Mouse (Mus musculus) midbrain, embryonic 10.5 days (tissue): Measurements from ENCODE around the gene Polr3c. TPM values are rescaled to one million over a fixed set of nuclear protein-coding genes. Genes with fewer than 3 reads are reported as not detected.
"Not testable (repeated sequence)": the region's sequence is repeated elsewhere in the genome, so short reads cannot be mapped to it uniquely, and the experiment has no call there.

Experiments used
- DNase-seq: peaks from one replicate; pipeline ENCODE4 v3.0.0-alpha.2; 2017; ENCODE audit warnings: low spot score
- H3K27ac ChIP-seq: fragments of 300-500 bp; sonication (generic); replicated peaks from 2 replicates; pipeline ENCODE4 v1.5.1; 2016; ENCODE audit warnings: mild to moderate bottlenecking
- H3K27me3 ChIP-seq: fragments of 300-500 bp; sonication (generic); 2 replicates; pipeline ENCODE4 v1.6.1; 2016; ENCODE audit warnings: low read depth, mild to moderate bottlenecking; ENCODE audit not compliant: poor library complexity, severe bottlenecking
- H3K36me3 ChIP-seq: fragments of 300-500 bp; sonication (generic); 2 replicates; pipeline ENCODE4 v1.6.1; 2016; ENCODE audit warnings: mild to moderate bottlenecking, moderate library complexity
- H3K4me1 ChIP-seq: fragments of 300-500 bp; sonication (generic); 2 replicates; pipeline ENCODE4 v1.6.1; 2016
- H3K4me3 ChIP-seq: fragments of 300-500 bp; sonication (generic); 2 replicates; pipeline ENCODE4 v1.5.1; 2016; ENCODE audit warnings: mild to moderate bottlenecking, moderate library complexity
- H3K9me3 ChIP-seq: fragments of 300-500 bp; sonication (generic); replicated peaks from 2 replicates; pipeline ENCODE4 v1.6.1; 2016; ENCODE audit warnings: mild to moderate bottlenecking
- WGBS: fragments of 180-500 bp; shearing (Covaris S2); methylation state at CpG from one replicate; pipeline ENCODE4 v1.1.7; 2016; 5-methylcytosine and 5-hydroxymethylcytosine counted together
- polyA plus RNA-seq: library from polyadenylated mRNA; unstranded; fragments of >200 nt; fragmentation: Nextera tagmentation; extraction: Ambion mirVana; gene quantifications from 2 replicates; pipeline ENCODE4 v1.2.1, GENCODE M21; 2016

The Polr3c gene
- polyA plus RNA-seq, 1 experiment from 2014 or later, result 47.0 TPM

DNA sequence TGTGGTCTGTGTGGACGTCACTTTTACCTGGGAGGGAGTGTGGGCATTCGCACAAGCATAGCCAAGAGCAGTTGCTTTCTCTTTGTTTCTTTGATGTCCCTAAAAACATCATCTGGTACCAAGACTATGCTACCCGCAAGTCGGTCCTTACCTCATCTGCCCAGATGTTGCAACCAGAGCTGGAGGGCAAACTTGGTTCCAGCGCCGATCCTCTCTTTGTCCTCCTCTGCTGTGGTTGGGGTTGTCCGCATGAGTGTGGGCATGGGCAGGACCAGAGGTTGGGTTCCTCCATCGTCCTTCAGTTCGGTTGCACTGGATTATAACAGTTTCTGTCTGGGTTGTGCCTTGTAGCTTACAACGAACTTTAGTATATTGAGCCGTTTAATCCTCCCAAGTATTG is 21.2 kb downstream of the Polr3c start:
- H3K27me3 ChIP-seq, result peaks cover 19% of the 10 kb centered on the region
- no peaks in the 10 kb centered on the region for H3K9me3 ChIP-seq
- H3K4me3 ChIP-seq, result no peak overlapping the region
- no peak overlapping the region for H3K27ac ChIP-seq
- peaks cover 65% of the 10 kb centered on the region for H3K36me3 ChIP-seq
- peaks cover 12% of the 10 kb centered on the region for H3K4me1 ChIP-seq
- 95% methylated on average over 11 of the region's 11 CpGs for WGBS
- no peak for DNase-seq

DNA sequence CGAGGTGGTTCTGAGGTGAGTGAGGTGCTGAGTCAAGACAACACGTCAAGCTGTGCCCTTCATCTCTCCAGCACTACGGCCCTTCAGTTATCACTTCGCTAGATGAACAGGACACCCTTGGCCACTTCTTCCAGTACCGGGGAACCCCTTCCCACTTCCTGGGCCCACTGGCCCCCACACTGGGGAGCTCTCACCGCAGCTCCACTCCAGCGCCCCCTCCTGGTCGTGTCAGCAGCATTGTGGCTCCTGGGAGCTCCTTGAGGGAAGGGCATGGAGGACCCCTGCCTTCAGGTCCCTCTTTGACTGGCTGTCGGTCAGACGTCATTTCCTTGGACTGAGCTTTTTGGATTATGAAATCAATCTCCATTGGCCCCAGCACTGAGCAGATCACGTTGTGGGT is 22.6 kb downstream of the Polr3c start:
- H3K36me3 ChIP-seq, result peaks cover 65% of the 10 kb centered on the region
- H3K27me3 ChIP-seq, result peaks cover 19% of the 10 kb centered on the region
- H3K4me3 ChIP-seq, result no peak overlapping the region
- H3K27ac ChIP-seq, result no peak overlapping the region
- 66% methylated on average over 11 of the region's 11 CpGs for WGBS
- no peak for DNase-seq
- H3K4me1 ChIP-seq, result peaks cover 12% of the 10 kb centered on the region
- H3K9me3 ChIP-seq, result no peaks in the 10 kb centered on the region

DNA sequence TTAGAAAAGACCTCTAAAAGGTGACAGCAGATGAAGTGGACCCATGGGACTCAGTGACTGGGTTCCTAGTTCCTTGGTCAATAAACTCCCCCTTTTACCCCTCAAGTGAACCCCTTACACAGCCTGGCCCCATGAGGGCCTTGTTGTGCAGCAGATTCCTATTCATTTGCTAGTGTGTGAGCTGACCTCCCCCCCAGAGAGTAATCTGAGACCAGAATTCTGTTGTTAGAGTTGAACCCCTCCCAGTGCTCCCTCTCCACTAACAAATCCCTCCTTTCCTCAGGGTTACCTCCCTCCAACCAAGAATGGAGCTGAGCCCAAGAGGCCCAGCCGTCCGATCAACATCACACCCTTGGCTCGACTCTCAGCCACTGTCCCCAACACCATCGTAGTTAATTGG is 26.4 kb downstream of the Polr3c start:
- Histone ChIP-seq H3K9me3 (no peaks in the 10 kb centered on the region), H3K27me3 (no peaks in the 10 kb centered on the region), H3K4me3 (no peak overlapping the region), H3K27ac (no peak overlapping the region), H3K4me1 (peaks cover 27% of the 10 kb centered on the region), H3K36me3 (peaks cover 65% of the 10 kb centered on the region)
- DNase-seq, result no peak
- WGBS, result 88% methylated on average over 4 of the region's 4 CpGs

DNA sequence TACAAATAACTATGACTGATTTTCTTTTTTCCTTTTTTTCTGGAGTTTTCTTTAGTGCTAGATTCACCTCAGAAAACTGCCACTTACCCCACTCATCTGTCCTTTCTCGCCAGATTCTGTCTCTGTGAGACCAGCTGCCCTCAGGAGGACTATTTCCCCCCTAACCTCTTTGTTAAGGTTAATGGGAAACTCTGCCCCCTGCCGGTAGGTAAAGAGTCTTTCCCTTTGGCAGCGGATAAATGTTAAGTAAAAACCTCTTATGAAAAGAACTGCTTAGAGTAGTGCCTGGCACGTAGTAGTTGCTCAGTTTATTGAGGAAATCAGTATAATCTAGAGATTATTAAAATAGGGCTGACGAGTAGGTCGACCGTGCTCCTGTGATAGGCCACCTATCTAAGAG is 27.1 kb downstream of the Polr3c start:
- no peaks in the 10 kb centered on the region for H3K27me3 ChIP-seq
- 57% methylated on average over 7 of the region's 7 CpGs for WGBS
- H3K4me3 ChIP-seq, result no peak overlapping the region
- H3K9me3 ChIP-seq, result no peaks in the 10 kb centered on the region
- H3K27ac ChIP-seq, result no peak overlapping the region
- peaks cover 61% of the 10 kb centered on the region for H3K36me3 ChIP-seq
- H3K4me1 ChIP-seq, result peaks cover 33% of the 10 kb centered on the region
- no peak for DNase-seq

DNA sequence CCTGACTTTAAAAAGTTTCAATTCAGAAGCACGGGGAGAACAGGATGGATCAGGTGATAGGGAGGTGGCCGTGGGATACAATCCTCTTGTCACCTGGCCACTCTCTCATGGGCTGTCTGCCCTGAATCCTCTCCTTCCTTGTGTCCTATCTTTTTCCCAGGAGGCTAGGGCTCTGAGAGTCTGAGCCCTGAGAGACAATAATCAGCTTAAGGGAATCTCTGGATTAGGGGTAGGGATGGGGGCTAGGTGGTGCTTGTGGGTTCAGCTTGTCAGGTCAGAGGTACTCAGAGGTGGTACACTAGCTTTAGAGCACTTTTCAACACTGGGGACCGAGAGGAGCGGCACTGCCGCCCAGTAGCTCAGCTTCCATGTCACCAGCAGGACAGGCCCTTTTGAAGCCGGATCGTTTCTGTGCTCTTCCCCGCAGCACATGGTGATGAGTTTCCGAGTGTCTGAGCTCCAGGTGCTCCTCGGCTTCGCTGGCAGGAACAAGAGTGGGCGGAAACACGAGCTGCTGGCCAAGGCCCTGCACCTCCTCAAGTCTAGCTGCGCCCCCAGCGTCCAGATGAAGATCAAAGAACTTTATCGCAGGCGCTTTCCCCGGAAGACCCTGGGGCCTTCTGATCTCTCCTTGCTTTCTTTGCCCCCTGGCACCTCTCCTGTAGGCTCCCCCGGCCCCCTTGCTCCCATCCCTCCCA is 28.3 kb downstream of the Polr3c start:
- no peak overlapping the region for H3K4me3 ChIP-seq
- 57% methylated on average over 19 of the region's 19 CpGs for WGBS
- 0 out of 2 replicates have a peak overlapping the region, but pooled peaks have one; percentile 28 for H3K27ac ChIP-seq
- H3K27me3 ChIP-seq, result no peaks in the 10 kb centered on the region
- DNase-seq, result no peak
- no peaks in the 10 kb centered on the region for H3K9me3 ChIP-seq
- H3K36me3 ChIP-seq, result peaks cover 49% of the 10 kb centered on the region
- peaks cover 38% of the 10 kb centered on the region for H3K4me1 ChIP-seq

DNA sequence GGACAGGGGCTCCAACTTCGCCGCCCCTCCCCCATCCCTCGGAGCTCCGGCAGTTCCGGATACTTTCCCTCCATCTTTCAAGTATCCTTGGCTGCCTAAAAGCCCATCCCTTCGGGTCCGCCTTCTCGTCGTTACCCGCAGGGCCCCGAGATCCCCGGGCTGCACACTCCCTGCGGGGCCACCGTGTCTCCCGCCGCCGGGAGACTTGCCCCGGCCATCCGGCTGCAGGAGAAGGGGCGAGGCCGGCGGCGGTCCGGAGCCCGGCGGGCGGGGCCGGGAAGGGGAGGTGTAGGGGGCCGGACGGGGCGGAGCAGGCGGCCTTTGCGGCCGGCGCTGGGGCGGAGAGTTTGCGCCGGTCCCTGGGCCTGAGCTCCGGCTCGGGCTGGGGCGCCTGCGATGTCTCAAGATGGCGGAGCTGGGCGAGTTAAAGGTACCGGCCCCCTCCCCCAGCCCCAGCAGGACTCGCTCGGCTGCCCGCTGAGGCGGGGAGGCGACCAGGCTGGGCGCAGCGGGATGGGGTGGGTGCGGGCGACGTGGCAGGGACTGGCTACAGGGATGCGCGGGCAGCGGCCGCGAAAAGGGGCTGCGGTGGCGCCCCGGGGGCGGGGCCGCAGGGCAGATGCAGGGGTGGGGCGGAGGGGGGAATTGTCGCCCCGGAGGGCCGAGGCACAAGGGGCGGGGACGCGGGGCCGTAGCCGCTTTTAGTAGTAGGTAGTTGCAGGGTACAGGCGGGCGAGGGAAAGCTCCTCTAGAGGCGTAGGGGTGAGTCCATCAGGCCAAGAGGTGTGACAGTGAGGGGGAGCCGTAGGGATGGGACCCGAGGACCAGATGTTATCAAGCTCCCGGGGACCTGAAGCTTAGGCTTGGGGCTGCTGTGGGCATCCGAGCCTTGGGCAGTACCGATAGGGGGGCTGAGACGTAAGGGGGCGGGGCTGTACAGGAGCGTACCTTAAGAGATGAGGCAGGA is 30.4 kb downstream of the Polr3c start:
- peak; percentile 93 for DNase-seq
- Histone ChIP-seq H3K27ac (peak overlapping the region; percentile 94), H3K27me3 (no peaks in the 10 kb centered on the region), H3K4me1 (peaks cover 46% of the 10 kb centered on the region), H3K4me3 (peak overlapping the region; percentile 81), H3K36me3 (peaks cover 29% of the 10 kb centered on the region), H3K9me3 (no peaks in the 10 kb centered on the region)
- WGBS, result under 1% methylated on average over 85 of the region's 85 CpGs

DNA sequence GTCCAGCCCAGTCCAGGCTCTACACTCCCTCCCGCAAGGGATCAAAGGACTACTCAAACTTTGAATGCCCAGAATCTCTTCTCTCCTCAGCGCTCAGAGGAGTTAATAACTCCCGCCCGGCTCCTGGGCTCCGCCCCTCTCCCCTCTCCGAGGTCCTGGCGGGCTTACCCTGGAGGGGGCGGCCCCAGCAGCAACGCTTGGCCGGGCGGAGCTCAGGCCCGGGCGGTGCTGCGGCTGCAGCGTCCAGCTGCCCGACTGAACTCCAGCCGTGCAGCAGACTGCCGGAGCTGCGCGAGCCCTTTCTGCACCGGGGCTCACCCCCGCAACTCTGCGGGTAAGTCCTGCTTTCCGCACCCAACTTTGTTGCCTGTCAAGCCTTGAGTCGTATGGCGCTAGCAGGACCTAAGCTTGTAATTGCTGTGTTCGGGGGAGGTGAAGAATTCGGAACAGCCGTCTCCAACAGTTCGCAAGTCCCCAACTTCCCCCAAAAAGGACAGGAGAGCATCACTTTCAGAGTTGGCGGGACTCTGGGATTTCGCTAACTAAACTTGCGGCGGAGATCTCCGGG is 31.1 kb downstream of the Polr3c start, which contains the start of gene Pias3:
Pias3 (plus strand) TSS at position 187 of the 568 bp plus-strand sequence.
- Histone ChIP-seq H3K27me3 (no peaks in the 10 kb centered on the region), H3K9me3 (no peaks in the 10 kb centered on the region), H3K27ac (peak within 1 kb of the TSS; percentile 94), H3K4me1 (peaks cover 46% of the 10 kb centered on the region), H3K4me3 (peak within 1 kb of the TSS; percentile 81), H3K36me3 (peaks cover 21% of the 10 kb centered on the region)
- DNase-seq, result peak; percentile 86
- 0% methylated on average over 35 of the region's 35 CpGs for WGBS

DNA sequence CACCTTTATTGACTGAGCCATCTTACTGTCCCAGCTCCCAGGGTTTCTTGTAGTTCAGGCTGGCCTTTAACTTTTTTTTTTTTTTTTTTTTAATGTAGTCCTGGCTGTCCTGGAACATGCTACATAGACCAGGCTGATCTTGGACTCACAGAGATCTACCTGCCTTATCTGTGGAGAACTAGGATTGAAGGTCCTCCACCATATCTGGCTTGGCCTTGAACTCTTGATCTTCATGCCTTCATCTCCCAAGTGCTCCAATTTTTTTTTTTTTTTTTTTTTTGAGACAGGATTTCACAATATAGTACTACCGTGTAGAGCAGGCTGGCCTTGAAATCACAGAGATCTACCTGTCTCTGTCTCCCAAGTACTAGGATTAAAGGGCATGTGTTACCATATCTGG is 33.8 kb downstream of the Polr3c start:
- Histone ChIP-seq H3K4me3 (no peak overlapping the region), H3K36me3 (no peaks in the 10 kb centered on the region), H3K9me3 (no peaks in the 10 kb centered on the region), H3K27me3 (peaks cover 12% of the 10 kb centered on the region; the same call in 1 of the 2 replicates), H3K4me1 (peaks cover 53% of the 10 kb centered on the region), H3K27ac (no peak overlapping the region)
- WGBS, result 92% methylated on average over 1 of the region's 1 CpGs
- no peak for DNase-seq

DNA sequence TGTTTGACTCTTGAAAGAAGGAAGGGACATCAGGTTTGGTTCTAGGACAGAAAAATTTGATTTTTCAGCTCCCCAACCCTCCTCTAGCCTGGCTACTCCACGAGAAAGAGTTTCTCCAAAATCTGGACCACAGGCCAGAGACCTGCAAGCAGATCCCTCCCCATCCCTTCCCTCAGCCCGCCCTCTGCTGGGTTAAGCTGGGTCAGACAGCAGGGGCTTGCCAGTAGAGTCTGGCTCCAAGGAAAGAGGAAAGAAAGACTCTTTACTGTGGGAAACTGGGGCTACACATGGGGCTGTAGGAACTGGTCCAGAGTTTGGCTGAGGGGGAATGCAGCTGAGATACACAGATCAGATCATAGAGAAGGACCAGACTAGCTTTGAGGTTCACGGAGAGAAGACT is 34.9 kb downstream of the Polr3c start:
- Histone ChIP-seq H3K9me3 (no peaks in the 10 kb centered on the region), H3K4me3 (no peak overlapping the region), H3K4me1 (peaks cover 45% of the 10 kb centered on the region), H3K36me3 (no peaks in the 10 kb centered on the region), H3K27me3 (peaks cover 14% of the 10 kb centered on the region; the same call in 1 of the 2 replicates), H3K27ac (peak overlapping the region; percentile 38; the same call in 1 of the 2 replicates)
- DNase-seq, result peak; percentile 64
- WGBS, result 10% methylated on average over 3 of the region's 3 CpGs

DNA sequence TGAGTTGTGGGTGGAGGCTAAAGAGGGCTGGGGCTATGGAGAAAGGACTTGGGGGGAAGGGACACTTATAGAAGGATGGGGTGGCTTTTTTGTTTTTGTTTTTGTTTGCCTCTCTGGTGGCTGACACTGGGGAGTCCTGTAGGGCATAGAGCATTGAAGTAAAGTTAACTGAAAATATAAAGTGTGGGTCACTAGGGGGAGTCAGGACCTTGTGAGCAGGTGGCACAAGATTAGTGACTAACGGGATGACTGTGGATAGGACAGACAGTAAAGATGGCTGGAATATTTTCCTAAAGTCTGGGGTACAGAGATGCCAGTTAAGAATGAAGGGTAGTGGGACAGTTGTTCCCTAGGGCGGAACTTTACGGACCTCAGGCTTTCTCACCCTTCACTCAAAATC is 37.1 kb downstream of the Polr3c start:
- peaks cover 22% of the 10 kb centered on the region for H3K27me3 ChIP-seq
- no peak overlapping the region for H3K27ac ChIP-seq
- H3K4me3 ChIP-seq, result no peak overlapping the region
- H3K9me3 ChIP-seq, result no peaks in the 10 kb centered on the region
- WGBS, result 51% methylated on average over 3 of the region's 3 CpGs
- DNase-seq, result no peak
- peaks cover 29% of the 10 kb centered on the region for H3K4me1 ChIP-seq
- no peaks in the 10 kb centered on the region for H3K36me3 ChIP-seq

DNA sequence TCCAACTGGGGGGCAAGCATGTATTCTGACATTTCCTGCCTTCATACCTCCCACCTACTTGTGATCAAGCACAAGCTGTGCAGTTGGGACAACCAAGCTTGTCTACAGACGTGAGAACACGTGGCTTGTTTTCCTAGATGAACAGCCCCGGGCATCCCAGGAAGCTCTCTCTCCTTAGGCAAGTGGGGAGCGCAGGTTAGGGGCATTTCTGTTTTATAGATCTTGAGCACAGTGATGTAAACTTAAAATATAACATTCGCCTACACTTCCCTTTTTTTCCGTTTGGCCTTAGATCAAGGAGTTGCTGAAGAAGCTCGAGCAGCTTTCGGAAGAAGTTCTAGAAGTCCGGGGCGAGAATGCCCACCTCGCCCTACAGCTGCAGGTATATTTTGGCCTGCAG is 38.6 kb downstream of the Polr3c start:
- Histone ChIP-seq H3K4me3 (no peak overlapping the region), H3K27ac (no peak overlapping the region), H3K27me3 (peaks cover 36% of the 10 kb centered on the region), H3K4me1 (peaks cover 33% of the 10 kb centered on the region), H3K9me3 (no peaks in the 10 kb centered on the region), H3K36me3 (no peaks in the 10 kb centered on the region)
- DNase-seq, result no peak
- 87% methylated on average over 11 of the region's 11 CpGs for WGBS

DNA sequence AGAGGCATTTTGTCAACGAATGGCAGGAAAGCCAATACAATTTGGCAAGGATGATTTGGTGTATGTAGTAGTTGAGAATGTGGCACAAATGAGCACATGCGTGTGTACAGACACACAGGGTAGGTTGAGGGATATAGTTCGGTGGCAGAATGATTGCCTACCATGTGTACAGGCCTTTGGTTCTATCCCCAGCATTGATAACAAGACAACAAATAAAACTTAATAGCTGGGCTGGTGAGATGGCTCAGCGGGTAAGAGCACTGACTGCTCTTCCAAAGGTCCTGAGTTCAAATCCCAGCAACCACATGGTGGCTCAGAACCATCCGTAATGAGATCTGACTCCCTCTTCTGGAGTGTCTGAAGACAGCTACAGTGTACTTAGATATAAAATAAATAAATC is 41.4 kb downstream of the Polr3c start:
- 90% methylated on average over 5 of the region's 5 CpGs for WGBS
- not testable (repeated sequence) for DNase-seq, H3K27ac ChIP-seq, H3K36me3 ChIP-seq, H3K4me3 ChIP-seq, H3K9me3 ChIP-seq
- peaks cover 30% of the 10 kb centered on the region for H3K4me1 ChIP-seq
- H3K27me3 ChIP-seq, result peaks cover 53% of the 10 kb centered on the region
